Mouse (Mus musculus): ENCODE results near the gene Pip5k1b.

GRCm38 (mm10) chr19:24551196-24551954 is 4.3 kb downstream of the Pip5k1b start:
- TF ChIP-seq CTCF (IDR thresholded peaks at IDR 0.05; ENCODE audit: borderline replicate concordance, extremely low read depth, insufficient read depth, insufficient read length) (no peak), POLR2A (IDR thresholded peaks at IDR 0.05; ENCODE audit: borderline replicate concordance, extremely low read depth, insufficient read depth, insufficient read length, poor library complexity, severe bottlenecking) (no peak)

All from brain, embryonic 14.5 days (tissue).